Mouse (Mus musculus): ENCODE data around the gene Cacng6. TPM values are rescaled to one million over a fixed set of nuclear protein-coding genes. Genes with fewer than 3 reads are reported as not detected.

The Cacng6 gene
- total and polyA plus RNA-seq, 2 experiments from 2014 or later = 0.28 TPM; not detected in 1

GRCm38 (mm10) chr7:3419941-3420340, 4.1 kb upstream of the Cacng6 start:
- Histone ChIP-seq H3K4me2 (ENCODE audit: low read depth, low read length) (no peak overlapping the region), H3K27me3 (ENCODE audit: insufficient read depth, low read length) (peaks cover 15% of the 10 kb centered on the region), H3K36me3 (ENCODE audit: insufficient read depth, low read length) (no peaks in the 10 kb centered on the region), H3K4me3 (ENCODE audit: low read length) (no peak overlapping the region), H3K27ac (no peak overlapping the region), H3K9me3 (ENCODE audit: low read length) (no peaks in the 10 kb centered on the region), H3K4me1 (ENCODE audit: insufficient read depth, low read length) (no peaks in the 10 kb centered on the region), H3K9ac (replicated peaks; ENCODE audit: low read length) (no peak overlapping the region)
- 30% methylated on average over 6 of the region's 6 CpGs for WGBS
- DNase-seq (ENCODE audit: low spot score) (no peak), ATAC-seq (no peak)
- no peak for TF ChIP-seq CTCF (IDR thresholded peaks at IDR 0.05; ENCODE audit: low read depth)

- Histone ChIP-seq H3K36me3 (ENCODE audit: insufficient read depth, low read length) (no peaks in the 10 kb centered on the region), H3K27ac (no peak overlapping the region), H3K27me3 (ENCODE audit: insufficient read depth, low read length) (peaks cover 17% of the 10 kb centered on the region), H3K9me3 (ENCODE audit: low read length) (no peaks in the 10 kb centered on the region), H3K4me3 (ENCODE audit: low read length) (no peak overlapping the region), H3K4me1 (ENCODE audit: insufficient read depth, low read length) (no peaks in the 10 kb centered on the region), H3K4me2 (ENCODE audit: low read depth, low read length) (no peak overlapping the region), H3K9ac (replicated peaks; ENCODE audit: low read length) (no peak overlapping the region)
- TF ChIP-seq CTCF (IDR thresholded peaks at IDR 0.05; ENCODE audit: low read depth) = no peak
- DNase-seq (ENCODE audit: low spot score) (no peak), ATAC-seq (no peak)
- WGBS = 64% methylated on average over 5 of the region's 5 CpGs
These were observed 3.5 kb upstream of the Cacng6 start for GRCm38 (mm10) chr7:3420466-3420865.

GRCm38 (mm10) chr7:3421297-3421696, 2.7 kb upstream of the Cacng6 start:
- 89% methylated on average over 3 of the region's 3 CpGs for WGBS
- no peak overlapping the region for H3K4me3 ChIP-seq (ENCODE audit: low read length)
- H3K9me3 ChIP-seq (ENCODE audit: low read length) = no peaks in the 10 kb centered on the region
- no peak overlapping the region for H3K4me2 ChIP-seq (ENCODE audit: low read depth, low read length)
- DNase-seq (ENCODE audit: low spot score) (no peak), ATAC-seq (no peak)
- H3K4me1 ChIP-seq (ENCODE audit: insufficient read depth, low read length) = no peaks in the 10 kb centered on the region
- H3K36me3 ChIP-seq (ENCODE audit: insufficient read depth, low read length) = no peaks in the 10 kb centered on the region
- H3K9ac ChIP-seq (replicated peaks; ENCODE audit: low read length) = no peak overlapping the region
- no peak for TF ChIP-seq CTCF (IDR thresholded peaks at IDR 0.05; ENCODE audit: low read depth)
- peaks cover 17% of the 10 kb centered on the region for H3K27me3 ChIP-seq (ENCODE audit: insufficient read depth, low read length)
- no peak overlapping the region for H3K27ac ChIP-seq

- Histone ChIP-seq H3K4me1 (ENCODE audit: insufficient read depth, low read length) (no peaks in the 10 kb centered on the region), H3K36me3 (ENCODE audit: insufficient read depth, low read length) (no peaks in the 10 kb centered on the region), H3K4me2 (ENCODE audit: low read depth, low read length) (no peak overlapping the region), H3K9me3 (ENCODE audit: low read length) (no peaks in the 10 kb centered on the region), H3K4me3 (ENCODE audit: low read length) (no peak overlapping the region), H3K27ac (no peak overlapping the region), H3K27me3 (ENCODE audit: insufficient read depth, low read length) (peaks cover 17% of the 10 kb centered on the region), H3K9ac (replicated peaks; ENCODE audit: low read length) (no peak overlapping the region)
- ATAC-seq (no peak), DNase-seq (ENCODE audit: low spot score) (no peak)
- 54% methylated on average over 7 of the region's 7 CpGs for WGBS
- no peak for TF ChIP-seq CTCF (IDR thresholded peaks at IDR 0.05; ENCODE audit: low read depth)
These were observed 1.9 kb upstream of the Cacng6 start for GRCm38 (mm10) chr7:3422051-3422450.

GRCm38 (mm10) chr7:3423430-3423829, 565 bp upstream of the Cacng6 start:
- H3K4me2 ChIP-seq (ENCODE audit: low read depth, low read length) = peak overlapping the region; percentile 47
- TF ChIP-seq CTCF (IDR thresholded peaks at IDR 0.05; ENCODE audit: low read depth) = no peak
- H3K27me3 ChIP-seq (ENCODE audit: insufficient read depth, low read length) = peaks cover 17% of the 10 kb centered on the region
- H3K27ac ChIP-seq = no peak overlapping the region
- no peak for DNase-seq (ENCODE audit: low spot score)
- H3K4me3 ChIP-seq (ENCODE audit: low read length) = peak overlapping the region; percentile 26
- H3K36me3 ChIP-seq (ENCODE audit: insufficient read depth, low read length) = no peaks in the 10 kb centered on the region
- whole genome bisulfite sequencing = 2% methylated on average over 27 of the region's 30 CpGs
- H3K4me1 ChIP-seq (ENCODE audit: insufficient read depth, low read length) = no peaks in the 10 kb centered on the region
- no peaks in the 10 kb centered on the region for H3K9me3 ChIP-seq (ENCODE audit: low read length)
- ATAC-seq = 0 out of 2 replicates have a peak, but pooled peaks have one; percentile 33
- 0 out of 2 replicates have a peak overlapping the region, but pooled peaks have one; percentile 18 for H3K9ac ChIP-seq (replicated peaks; ENCODE audit: low read length)

- Histone ChIP-seq H3K9ac (replicated peaks; ENCODE audit: low read length) (no peak overlapping the region), H3K4me3 (ENCODE audit: low read length) (no peak overlapping the region), H3K9me3 (ENCODE audit: low read length) (no peaks in the 10 kb centered on the region), H3K27ac (no peak overlapping the region), H3K4me1 (ENCODE audit: insufficient read depth, low read length) (no peaks in the 10 kb centered on the region), H3K4me2 (ENCODE audit: low read depth, low read length) (no peak overlapping the region), H3K27me3 (ENCODE audit: insufficient read depth, low read length) (peaks cover 17% of the 10 kb centered on the region), H3K36me3 (ENCODE audit: insufficient read depth, low read length) (no peaks in the 10 kb centered on the region)
- TF ChIP-seq CTCF (IDR thresholded peaks at IDR 0.05; ENCODE audit: low read depth) = no peak
- 96% methylated on average over 5 of the region's 5 CpGs for WGBS
- no peak for DNase-seq (ENCODE audit: low spot score)
- ATAC-seq = no peak
These were observed 1.1 kb downstream of the Cacng6 start for GRCm38 (mm10) chr7:3425141-3425540.

GRCm38 (mm10) chr7:3430161-3430560, 6.2 kb downstream of the Cacng6 start:
- ATAC-seq = no peak
- no peak overlapping the region for H3K27ac ChIP-seq
- 72% methylated on average over 6 of the region's 6 CpGs for WGBS
- H3K9ac ChIP-seq (replicated peaks; ENCODE audit: low read length) = no peak overlapping the region
- DNase-seq (ENCODE audit: low spot score) = no peak
- no peaks in the 10 kb centered on the region; the same call in none of the 2 replicates for H3K27me3 ChIP-seq (ENCODE audit: insufficient read depth, low read length)
- no peak overlapping the region for H3K4me2 ChIP-seq (ENCODE audit: low read depth, low read length)
- H3K4me3 ChIP-seq (ENCODE audit: low read length) = no peak overlapping the region
- TF ChIP-seq CTCF (IDR thresholded peaks at IDR 0.05; ENCODE audit: low read depth) = no peak
- no peaks in the 10 kb centered on the region for H3K9me3 ChIP-seq (ENCODE audit: low read length)
- no peaks in the 10 kb centered on the region for H3K36me3 ChIP-seq (ENCODE audit: insufficient read depth, low read length)
- H3K4me1 ChIP-seq (ENCODE audit: insufficient read depth, low read length) = no peaks in the 10 kb centered on the region

Data from hindbrain, postnatal 0 days (tissue).